Mouse (Mus musculus): ENCODE measurements around the gene Calhm6.

GRCm38 (mm10) chr10:34138027-34138426, 10.2 kb upstream of the Calhm6 start:
- no peak for TF ChIP-seq CTCF (IDR thresholded peaks at IDR 0.05; ENCODE audit: low read depth, low read length)
- TF ChIP-seq POLR2A (IDR thresholded peaks at IDR 0.05; ENCODE audit: borderline replicate concordance, low read depth, low read length), result no peak

All from bone marrow macrophage, adult 2 months (primary cell).